Mouse (Mus musculus) liver, adult 2 months (tissue): Measurements from ENCODE around the gene Sptbn1.

Experiments
- CTCF ChIP-seq: fragments of 200-500 bp; IDR thresholded peaks from 2 replicates; pipeline ENCODE4 v1.5.1; 2011; ENCODE audit warnings: low read depth, low read length, control low read depth
- POLR2A ChIP-seq: fragments of 200-500 bp; IDR thresholded peaks from 2 replicates; pipeline ENCODE4 v1.6.1; 2011; ENCODE audit warnings: low read length, control low read depth; ENCODE audit not compliant: insufficient read depth; ENCODE audit errors: extremely low read depth

DNA sequence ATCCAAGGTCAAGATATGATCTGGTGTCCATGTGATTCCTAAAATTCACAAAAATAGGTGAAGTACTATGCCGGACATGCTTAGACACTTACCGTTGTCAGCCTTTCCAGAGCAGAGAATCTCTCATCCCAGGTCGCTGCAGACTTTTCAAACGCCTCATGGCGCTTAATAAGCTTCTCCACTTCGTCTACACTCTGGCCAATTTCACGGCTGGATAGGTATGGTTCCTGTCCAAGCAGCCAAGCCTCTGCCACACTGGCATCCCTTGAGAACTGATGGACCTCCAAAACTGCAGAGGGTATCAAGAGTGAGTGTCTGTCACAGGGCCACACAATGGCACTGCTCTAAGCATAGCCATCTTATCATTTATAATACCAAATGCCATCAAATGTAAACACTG lies 157.3 kb downstream of the Sptbn1 start:
- TF ChIP-seq CTCF (no peak), POLR2A (no peak)
